Mouse (Mus musculus): ENCODE data around the gene Krit1. TPM values are rescaled to one million over a fixed set of nuclear protein-coding genes. Genes with fewer than 3 reads are reported as not detected.
"Not testable (repeated sequence)": the region's sequence is repeated elsewhere in the genome, so short reads cannot be mapped to it uniquely, and the experiment has no call there.

Krit1 gene
- polyA plus RNA-seq, 1 experiment from 2014 or later = 33.2 TPM

DNA sequence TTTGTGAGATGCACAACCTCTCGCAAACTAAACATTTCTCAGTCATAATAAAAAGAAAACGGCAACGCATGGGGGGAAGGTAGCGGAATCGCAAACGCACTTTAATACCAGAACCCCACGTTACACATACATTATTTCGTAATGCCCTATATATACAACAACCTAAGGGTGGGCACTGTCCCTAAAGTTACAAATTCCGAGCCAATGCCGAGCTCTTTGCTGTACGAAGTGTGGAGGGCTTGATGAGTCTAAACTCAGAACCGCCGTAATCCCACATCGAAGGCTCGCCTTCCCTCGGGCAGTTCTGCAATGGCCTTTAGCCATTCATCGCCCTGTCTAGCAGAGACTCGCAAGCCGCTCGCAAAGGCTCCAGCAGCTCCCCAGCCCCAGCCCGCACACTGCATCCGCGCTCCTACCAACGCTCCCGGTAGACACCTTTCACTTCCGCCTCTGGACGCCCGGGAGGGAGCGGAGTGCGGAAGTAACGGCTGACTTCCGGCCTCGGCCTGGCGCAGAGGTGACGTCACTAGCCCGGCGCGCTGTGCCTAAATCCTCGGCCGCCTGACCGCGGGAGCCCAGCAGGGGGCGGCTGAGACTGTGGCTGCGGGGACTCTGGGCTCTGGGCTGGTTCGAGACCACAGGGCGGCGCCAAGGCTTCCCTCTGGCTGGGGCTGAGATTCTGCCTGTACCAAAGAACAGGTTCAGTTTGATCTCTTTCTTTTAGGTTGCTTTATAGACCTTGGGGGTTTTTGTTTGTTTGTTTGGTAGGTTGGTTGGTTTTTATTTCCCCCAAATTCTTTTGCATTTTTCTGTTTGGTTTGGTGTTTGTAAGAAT lies 90.7 kb downstream of the Krit1 start, which contains the start of gene Mterf1a:
Gene Mterf1a (minus strand): TSS at position 475 of the 835 bp plus-strand sequence.
- ATAC-seq (ENCODE audit: extremely low read depth, insufficient number of reproducible peaks, low FRiP score, low TSS enrichment) = peak; percentile 100
- not testable (repeated sequence) for H3K36me3 ChIP-seq; H3K4me1 ChIP-seq; H3K27ac ChIP-seq (replicated peaks); H3K9me3 ChIP-seq; H3K27me3 ChIP-seq (replicated peaks)
- peak within 1 kb of the TSS; percentile 50 for H3K4me3 ChIP-seq
- peak within 1 kb of the TSS; percentile 71 for H3K4me2 ChIP-seq
- 3% methylated on average over 9 of the region's 47 CpGs for WGBS
- peak within 1 kb of the TSS; percentile 75 for H3K9ac ChIP-seq

DNA sequence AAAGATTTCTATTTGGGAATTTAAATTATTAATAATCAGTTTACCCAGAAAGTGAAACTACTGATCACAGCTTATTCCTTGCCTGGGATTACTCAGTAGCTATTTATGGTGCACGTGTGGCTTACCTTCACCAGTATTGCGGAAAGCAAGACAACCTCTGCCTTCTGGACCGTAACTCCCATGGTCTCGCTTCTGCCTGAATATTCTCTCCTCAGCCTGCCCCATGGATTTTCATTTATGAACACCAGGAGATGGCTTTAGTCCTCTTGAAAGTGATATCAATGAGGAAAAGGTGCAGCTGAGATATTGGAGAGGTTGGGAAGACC lies 91.3 kb downstream of the Krit1 start:
- H3K4me2 ChIP-seq = not testable (repeated sequence)
- H3K4me3 ChIP-seq = peak overlapping the region; percentile 30
- 91% methylated on average over 4 of the region's 4 CpGs for WGBS

More for the DNA sequence above, 91.3 kb downstream of the Krit1 start:
- ATAC-seq (ENCODE audit: extremely low read depth, insufficient number of reproducible peaks, low FRiP score, low TSS enrichment); H3K4me1 ChIP-seq; H3K36me3 ChIP-seq; H3K9ac ChIP-seq; H3K9me3 ChIP-seq; H3K27ac ChIP-seq (replicated peaks); H3K27me3 ChIP-seq (replicated peaks): not testable (repeated sequence)

Other genes with a start within 250 kb of the Krit1 start
- 1.3 and 1.9 TPM in 2 replicates for gene 1700109H08Rik, start 231.6 kb upstream of the Krit1 start, polyA plus RNA-seq (2015; fragmentation: Nextera tagmentation; extraction: Ambion mirVana)
- 9.7 and 13.0 TPM in 2 replicates for gene Pex1, start 207.1 kb upstream of the Krit1 start, polyA plus RNA-seq (2015; fragmentation: Nextera tagmentation; extraction: Ambion mirVana)
- 8.3 and 8.8 TPM in 2 replicates for gene Rbm48, start 206.6 kb upstream of the Krit1 start, polyA plus RNA-seq (2015; fragmentation: Nextera tagmentation; extraction: Ambion mirVana)
- not detected in 2 replicates for gene Tmbim7, start 152.0 kb upstream of the Krit1 start, polyA plus RNA-seq (2015; fragmentation: Nextera tagmentation; extraction: Ambion mirVana)
- gene Gatad1, start 146.0 kb upstream of the Krit1 start, polyA plus RNA-seq (2015; fragmentation: Nextera tagmentation; extraction: Ambion mirVana) = 55.7 and 60.8 TPM in 2 replicates
- 6.0 and 6.1 TPM in 2 replicates for gene Ankib1, start 259 bp upstream of the Krit1 start, polyA plus RNA-seq (2015; fragmentation: Nextera tagmentation; extraction: Ambion mirVana)
- gene Lrrd1, start 42.0 kb downstream of the Krit1 start, polyA plus RNA-seq (2015; fragmentation: Nextera tagmentation; extraction: Ambion mirVana) = 0.23 and 0.27 TPM in 2 replicates
- gene Mterf1a, start 90.7 kb downstream of the Krit1 start, polyA plus RNA-seq (2015; fragmentation: Nextera tagmentation; extraction: Ambion mirVana) = 5.2 TPM in 2 replicates
- gene Akap9, start 124.9 kb downstream of the Krit1 start, polyA plus RNA-seq (2015; fragmentation: Nextera tagmentation; extraction: Ambion mirVana) = 95.5 and 96.5 TPM in 2 replicates